Mouse (Mus musculus): ENCODE measurements around the gene H2al1a.
"Not testable (repeated sequence)": the region's sequence is repeated elsewhere in the genome, so short reads cannot be mapped to it uniquely, and the experiment has no call there.

DNA sequence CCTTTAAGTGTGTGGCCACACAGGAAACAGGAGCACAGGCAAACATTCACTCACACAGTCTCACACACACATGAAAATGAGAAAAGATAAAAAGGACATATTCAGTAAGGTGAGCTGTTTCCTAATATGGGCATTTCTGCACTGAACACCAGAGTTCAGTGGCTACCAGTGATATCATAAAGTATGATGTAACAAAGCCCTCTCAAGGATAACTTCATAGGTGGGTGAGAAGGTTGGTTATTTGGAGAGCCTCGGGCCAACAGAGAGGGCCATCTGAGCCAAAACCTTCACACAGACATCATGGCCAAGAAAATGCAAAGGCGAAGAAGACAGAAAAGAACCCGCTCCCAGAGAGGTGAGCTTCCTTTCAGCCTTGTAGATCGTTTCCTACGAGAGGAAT is 25.3 kb downstream of the H2al1a start, which contains the start of gene H2al1i:
- TF ChIP-seq RAD21 (IDR thresholded peaks at IDR 0.05; ENCODE audit: low read depth, low read length); POLR2A (IDR thresholded peaks at IDR 0.05; ENCODE audit: low read depth, low read length); CTCF (conservative IDR thresholded peaks at IDR 0.05 in 1 of 2, IDR thresholded peaks at IDR 0.05 in 1 of 2; ENCODE audit: low read depth in 2 of 2, low read length in 2 of 2); MEF2A (IDR thresholded peaks at IDR 0.05; ENCODE audit: borderline replicate concordance, low read depth, low read length); ELF1 (IDR thresholded peaks at IDR 0.05; ENCODE audit: low read depth, low read length); SMC3 (IDR thresholded peaks at IDR 0.05; ENCODE audit: low read depth, low read length); CHD2 (IDR thresholded peaks at IDR 0.05; ENCODE audit: low read length): not testable (repeated sequence)
